Mouse (Mus musculus) hindbrain, embryonic 13.5 days (tissue): ENCODE results near the gene Srl. TPM values are rescaled to one million over a fixed set of nuclear protein-coding genes. Genes with fewer than 3 reads are reported as not detected.
A peak's percentile ranks its signal among the peaks of the same experiment; 100 is the strongest.

Experiments used
- ATAC-seq: fragments of 200-750 bp; cut with Nextera tagmentation; 2 replicates; pipeline ENCODE4 v1.8.0; 2017; ENCODE audit warnings: moderate TSS enrichment; ENCODE audit not compliant: low FRiP score
- H3K27ac ChIP-seq: fragments of 300-500 bp; sonication (generic); 2 replicates; pipeline ENCODE4 v1.5.1; 2015; ENCODE audit warnings: inconsistent platforms, mild to moderate bottlenecking, moderate library complexity
- H3K27me3 ChIP-seq: fragments of 300-500 bp; sonication (generic); 2 replicates; pipeline ENCODE4 v1.6.1; 2015; ENCODE audit warnings: mild to moderate bottlenecking, inconsistent platforms
- H3K36me3 ChIP-seq: fragments of 300-500 bp; sonication (generic); 2 replicates; pipeline ENCODE4 v1.6.1; 2015; ENCODE audit warnings: mild to moderate bottlenecking, inconsistent platforms
- H3K4me1 ChIP-seq: fragments of 300-500 bp; sonication (generic); replicated peaks from 2 replicates; pipeline ENCODE4 v1.6.1; 2015; ENCODE audit warnings: inconsistent platforms
- H3K4me2 ChIP-seq: fragments of 300-500 bp; sonication (generic); 2 replicates; pipeline ENCODE4 v1.6.1; 2015; ENCODE audit warnings: inconsistent platforms, mild to moderate bottlenecking, moderate library complexity
- H3K4me3 ChIP-seq: fragments of 300-500 bp; sonication (generic); 2 replicates; pipeline ENCODE4 v1.5.1; 2015; ENCODE audit warnings: mild to moderate bottlenecking, inconsistent platforms
- H3K9ac ChIP-seq: fragments of 300-500 bp; sonication (generic); 2 replicates; pipeline ENCODE4 v1.6.1; 2015; ENCODE audit warnings: mild to moderate bottlenecking, inconsistent platforms
- H3K9me3 ChIP-seq: fragments of 300-500 bp; sonication (generic); 2 replicates; pipeline ENCODE4 v1.6.1; 2016; ENCODE audit warnings: inconsistent platforms
- WGBS: fragments of 180-500 bp; shearing (Covaris S2); methylation state at CpG from one replicate; pipeline ENCODE4 v1.1.7; 2015; 5-methylcytosine and 5-hydroxymethylcytosine counted together
- polyA plus RNA-seq: library from polyadenylated mRNA; unstranded; fragments of >200 nt; fragmentation: Nextera tagmentation; extraction: Ambion mirVana; gene quantifications from 2 replicates; pipeline ENCODE4 v1.2.1, GENCODE M21; 2015

The Srl gene
- polyA plus RNA-seq, 1 experiment from 2014 or later: 27.0 TPM

DNA sequence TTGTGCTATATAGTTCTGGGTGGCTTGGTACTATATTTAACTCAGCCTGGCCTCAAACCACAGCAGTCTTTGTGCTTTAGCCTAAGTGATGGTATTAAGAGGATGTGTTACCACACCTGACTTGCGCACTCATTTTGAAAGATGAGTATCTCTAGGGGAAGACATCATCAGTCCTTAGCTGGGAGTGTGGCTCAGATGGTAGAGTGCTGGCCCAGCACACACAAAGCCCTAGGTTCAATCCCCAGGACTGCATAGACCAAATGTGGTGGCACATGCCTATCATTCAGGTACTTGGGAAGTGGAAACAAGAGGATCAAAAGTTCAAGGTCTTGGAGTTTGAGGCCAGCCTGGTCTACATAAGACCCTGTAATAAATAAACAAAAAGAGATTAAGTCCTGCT, 38.1 kb downstream of the Srl start:
- Histone ChIP-seq H3K36me3 (no peaks in the 10 kb centered on the region), H3K4me3 (no peak overlapping the region), H3K27ac (no peak overlapping the region), H3K9me3 (no peaks in the 10 kb centered on the region), H3K4me1 (no peaks in the 10 kb centered on the region), H3K27me3 (no peaks in the 10 kb centered on the region), H3K4me2 (no peak overlapping the region), H3K9ac (no peak overlapping the region)
- 97% methylated on average over 1 of the region's 1 CpGs for WGBS
- ATAC-seq: no peak

GRCm38 (mm10) chr16:4502568-4502967, 39.0 kb downstream of the Srl start:
- no peaks in the 10 kb centered on the region for H3K4me1 ChIP-seq
- no peak for ATAC-seq
- H3K4me3 ChIP-seq: no peak overlapping the region
- H3K27ac ChIP-seq: no peak overlapping the region
- H3K4me2 ChIP-seq: no peak overlapping the region
- H3K9ac ChIP-seq: no peak overlapping the region
- H3K27me3 ChIP-seq: no peaks in the 10 kb centered on the region
- no peaks in the 10 kb centered on the region for H3K9me3 ChIP-seq
- no peaks in the 10 kb centered on the region for H3K36me3 ChIP-seq

GRCm38 (mm10) chr16:4501703-4502102, 39.9 kb downstream of the Srl start:
- H3K4me1 ChIP-seq: no peaks in the 10 kb centered on the region
- no peaks in the 10 kb centered on the region for H3K36me3 ChIP-seq
- H3K9ac ChIP-seq: no peak overlapping the region
- H3K9me3 ChIP-seq: no peaks in the 10 kb centered on the region
- no peak for ATAC-seq
- H3K4me2 ChIP-seq: no peak overlapping the region
- 87% methylated on average over 3 of the region's 3 CpGs for WGBS
- no peaks in the 10 kb centered on the region for H3K27me3 ChIP-seq
- no peak overlapping the region for H3K27ac ChIP-seq
- no peak overlapping the region for H3K4me3 ChIP-seq

- Histone ChIP-seq H3K9ac (no peak overlapping the region), H3K27me3 (no peaks in the 10 kb centered on the region), H3K36me3 (no peaks in the 10 kb centered on the region), H3K4me1 (no peaks in the 10 kb centered on the region), H3K4me2 (no peak overlapping the region), H3K27ac (no peak overlapping the region), H3K4me3 (no peak overlapping the region), H3K9me3 (no peaks in the 10 kb centered on the region)
- no peak for ATAC-seq
- 86% methylated on average over 8 of the region's 8 CpGs for WGBS
These were observed 40.8 kb downstream of the Srl start for GRCm38 (mm10) chr16:4500598-4501385.

GRCm38 (mm10) chr16:4497762-4498607, 43.6 kb downstream of the Srl start:
- Histone ChIP-seq H3K27me3 (no peaks in the 10 kb centered on the region), H3K9ac (no peak overlapping the region), H3K4me3 (no peak overlapping the region), H3K4me1 (no peaks in the 10 kb centered on the region; the same call in 1 of the 2 replicates), H3K9me3 (no peaks in the 10 kb centered on the region), H3K27ac (no peak overlapping the region), H3K4me2 (no peak overlapping the region), H3K36me3 (no peaks in the 10 kb centered on the region)
- ATAC-seq: no peak
- 84% methylated on average over 8 of the region's 8 CpGs for WGBS

- no peak overlapping the region for H3K4me3 ChIP-seq
- H3K9me3 ChIP-seq: no peaks in the 10 kb centered on the region
- no peak overlapping the region for H3K27ac ChIP-seq
- no peak for ATAC-seq
- no peak overlapping the region for H3K4me2 ChIP-seq
- no peaks in the 10 kb centered on the region; the same call in 1 of the 2 replicates for H3K4me1 ChIP-seq
- peaks cover 9% of the 10 kb centered on the region; the same call in 1 of the 2 replicates for H3K36me3 ChIP-seq
- WGBS: 92% methylated on average over 3 of the region's 3 CpGs
- no peaks in the 10 kb centered on the region for H3K27me3 ChIP-seq
- H3K9ac ChIP-seq: no peak overlapping the region
These were observed 45.1 kb downstream of the Srl start for GRCm38 (mm10) chr16:4496470-4496869.

- Histone ChIP-seq H3K36me3 (peaks cover 9% of the 10 kb centered on the region; the same call in 1 of the 2 replicates), H3K9ac (no peak overlapping the region), H3K9me3 (no peaks in the 10 kb centered on the region), H3K27ac (no peak overlapping the region), H3K4me1 (no peaks in the 10 kb centered on the region; the same call in 1 of the 2 replicates), H3K4me2 (no peak overlapping the region), H3K27me3 (no peaks in the 10 kb centered on the region), H3K4me3 (no peak overlapping the region)
- no peak for ATAC-seq
- 90% methylated on average over 5 of the region's 5 CpGs for WGBS
These were observed 45.8 kb downstream of the Srl start for GRCm38 (mm10) chr16:4495861-4496260.

DNA sequence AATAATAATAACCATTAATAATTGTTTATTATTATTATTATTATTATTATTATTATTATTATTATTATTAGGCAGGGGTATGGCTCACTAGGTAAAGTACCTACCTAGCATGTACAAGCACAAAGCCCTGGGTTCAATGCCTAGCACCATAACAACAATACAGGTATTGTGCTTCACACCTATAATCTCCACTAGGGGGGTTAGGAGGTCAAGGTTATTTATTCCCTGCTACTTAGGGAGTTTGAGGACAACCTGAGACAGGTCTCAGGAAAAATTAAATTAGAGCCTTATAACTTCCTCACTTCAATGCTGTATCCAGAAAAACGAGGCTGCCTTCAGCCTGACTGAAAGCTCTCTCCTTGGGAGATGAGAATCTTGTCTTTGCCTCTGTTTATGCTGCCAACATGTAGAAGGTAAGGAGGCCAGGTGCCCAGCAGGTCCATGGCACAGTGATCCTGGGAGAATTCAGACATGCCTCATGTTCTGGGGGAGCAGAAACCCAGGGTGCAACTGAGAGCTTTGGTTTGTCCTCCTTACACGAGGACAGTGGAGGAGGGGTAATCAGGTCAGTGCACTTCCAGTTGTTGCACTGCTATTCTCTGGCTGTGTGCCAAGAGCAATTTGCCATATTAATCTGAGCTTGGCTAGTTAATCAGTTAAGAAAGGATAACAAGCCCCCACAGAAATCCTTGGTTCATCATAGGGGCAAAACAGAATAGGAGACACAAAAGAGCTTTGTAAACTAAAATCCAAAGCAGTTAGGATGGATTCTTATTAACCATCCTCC, 48.6 kb downstream of the Srl start:
- 46% methylated on average over 2 of the region's 2 CpGs for WGBS
- H3K4me1 ChIP-seq: no peaks in the 10 kb centered on the region; the same call in none of the 2 replicates
- no peaks in the 10 kb centered on the region for H3K27me3 ChIP-seq
- no peak for ATAC-seq
- no peaks in the 10 kb centered on the region for H3K9me3 ChIP-seq
- peaks cover 9% of the 10 kb centered on the region; the same call in 1 of the 2 replicates for H3K36me3 ChIP-seq
- H3K27ac ChIP-seq: no peak overlapping the region; the same call in 1 of the 2 replicates
- H3K4me2 ChIP-seq: no peak overlapping the region
- no peak overlapping the region for H3K9ac ChIP-seq
- H3K4me3 ChIP-seq: no peak overlapping the region

DNA sequence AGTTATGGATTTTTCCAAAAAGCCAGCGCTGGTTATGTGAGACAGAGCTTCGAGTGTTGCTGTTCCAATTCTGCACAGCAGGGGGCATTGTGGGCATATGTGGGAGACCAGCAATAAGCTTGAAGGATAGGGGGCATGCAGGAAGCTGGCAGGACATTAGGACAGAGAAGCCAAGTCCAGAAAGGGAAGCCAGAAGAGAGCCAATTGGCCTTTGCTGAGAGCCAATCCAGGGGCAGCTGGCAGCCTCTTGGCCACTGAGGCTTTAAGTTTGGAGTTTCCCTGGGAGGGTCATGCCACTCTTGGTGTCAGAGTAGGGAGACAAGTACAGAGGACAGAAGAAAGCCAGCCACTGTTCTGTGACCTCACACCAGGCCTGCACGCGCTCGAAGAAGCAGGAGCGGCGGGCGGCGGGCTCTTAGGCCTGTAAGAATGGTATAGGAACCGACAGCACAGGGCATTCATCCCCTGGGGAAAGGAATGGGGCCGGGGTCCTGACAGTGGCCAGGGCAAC, 52.4 kb downstream of the Srl start:
- peak; percentile 84 for ATAC-seq
- H3K9ac ChIP-seq: no peak overlapping the region
- H3K4me1 ChIP-seq: no peaks in the 10 kb centered on the region; the same call in none of the 2 replicates
- no peak overlapping the region for H3K4me3 ChIP-seq
- peaks cover 23% of the 10 kb centered on the region for H3K36me3 ChIP-seq
- 0 out of 2 replicates have a peak overlapping the region, but pooled peaks have one; percentile 30 for H3K27ac ChIP-seq
- H3K4me2 ChIP-seq: no peak overlapping the region
- 68% methylated on average over 11 of the region's 11 CpGs for whole genome bisulfite sequencing
- H3K27me3 ChIP-seq: no peaks in the 10 kb centered on the region
- H3K9me3 ChIP-seq: no peaks in the 10 kb centered on the region

DNA sequence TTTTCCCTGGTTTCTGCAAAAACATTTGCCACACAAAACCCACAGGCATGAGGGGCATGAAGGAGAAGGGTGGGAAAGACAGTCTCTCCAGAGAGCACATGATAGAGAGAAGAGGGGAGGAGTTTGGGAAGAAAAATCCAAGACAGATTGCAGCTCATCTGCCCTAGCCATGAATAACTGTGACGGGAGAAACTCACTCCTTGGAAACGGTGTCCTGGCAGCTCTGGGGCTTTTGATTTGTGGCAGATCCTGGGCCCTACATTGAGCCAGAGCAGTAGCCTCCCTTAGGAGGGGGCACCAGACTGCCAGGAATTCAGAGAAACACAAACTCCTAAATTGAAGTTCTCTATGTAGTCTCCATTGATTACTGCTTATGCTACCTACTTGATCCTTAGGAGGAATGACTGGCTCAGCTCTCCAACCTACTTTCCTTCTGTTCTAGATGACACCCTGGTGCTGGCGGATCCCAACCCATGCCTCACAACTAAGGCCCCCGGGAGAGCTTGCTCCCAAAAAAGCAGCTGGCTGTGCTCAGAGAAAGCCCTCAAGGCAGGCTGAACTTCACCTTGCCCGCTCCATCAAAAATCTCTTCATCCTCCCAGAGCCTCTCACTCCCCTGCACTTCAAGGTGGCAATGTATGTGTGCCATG, 60.9 kb downstream of the Srl start:
- H3K9ac ChIP-seq: no peak overlapping the region
- no peak overlapping the region for H3K4me3 ChIP-seq
- H3K27ac ChIP-seq: no peak overlapping the region
- ATAC-seq: no peak
- H3K4me2 ChIP-seq: no peak overlapping the region
- no peaks in the 10 kb centered on the region for H3K4me1 ChIP-seq
- no peaks in the 10 kb centered on the region for H3K9me3 ChIP-seq
- 78% methylated on average over 5 of the region's 5 CpGs for WGBS
- peaks cover 21% of the 10 kb centered on the region for H3K36me3 ChIP-seq
- no peaks in the 10 kb centered on the region for H3K27me3 ChIP-seq

GRCm38 (mm10) chr16:4477591-4478215, 63.9 kb downstream of the Srl start:
- peaks cover 6% of the 10 kb centered on the region for H3K4me1 ChIP-seq
- no peaks in the 10 kb centered on the region for H3K9me3 ChIP-seq
- H3K36me3 ChIP-seq: peaks cover 10% of the 10 kb centered on the region
- no peaks in the 10 kb centered on the region for H3K27me3 ChIP-seq
- H3K4me2 ChIP-seq: no peak overlapping the region
- no peak for ATAC-seq
- no peak overlapping the region for H3K9ac ChIP-seq
- H3K27ac ChIP-seq: no peak overlapping the region
- WGBS: 87% methylated on average over 10 of the region's 10 CpGs
- no peak overlapping the region for H3K4me3 ChIP-seq
